Mouse (Mus musculus) stomach, embryonic 16.5 days (tissue): ENCODE measurements around the gene Mdm2. TPM values are rescaled to one million over a fixed set of nuclear protein-coding genes. Genes with fewer than 3 reads are reported as not detected.

Source experiments
- ATAC-seq: fragments of 200-750 bp; cut with Nextera tagmentation; 2 replicates; pipeline ENCODE4 v1.8.0; 2017; ENCODE audit warnings: moderate number of reproducible peaks, moderate TSS enrichment; ENCODE audit not compliant: insufficient read depth, low FRiP score
- H3K27ac ChIP-seq: fragments of 300-500 bp; sonication (generic); 2 replicates; pipeline ENCODE4 v1.5.1; 2014; ENCODE audit warnings: low read length
- H3K27me3 ChIP-seq: fragments of 300-500 bp; sonication (generic); 2 replicates; pipeline ENCODE4 v1.6.1; 2014; ENCODE audit warnings: low read length, control low read depth, mixed read lengths; ENCODE audit not compliant: control insufficient read depth, insufficient read depth
- H3K36me3 ChIP-seq: fragments of 300-500 bp; sonication (generic); 2 replicates; pipeline ENCODE4 v1.6.1; 2014; ENCODE audit warnings: low read length; ENCODE audit not compliant: control insufficient read depth, insufficient read depth
- H3K4me1 ChIP-seq: fragments of 300-500 bp; sonication (generic); 2 replicates; pipeline ENCODE4 v1.6.1; 2014; ENCODE audit warnings: low read length, control low read depth, mixed read lengths; ENCODE audit not compliant: control insufficient read depth, insufficient read depth
- H3K4me2 ChIP-seq: fragments of 300-500 bp; sonication (generic); 2 replicates; pipeline ENCODE4 v1.6.1; 2014; ENCODE audit warnings: low read depth, low read length, mixed read lengths
- H3K4me3 ChIP-seq: fragments of 300-500 bp; sonication (generic); replicated peaks from 2 replicates; pipeline ENCODE4 v1.5.1; 2014; ENCODE audit warnings: mild to moderate bottlenecking, low read length
- H3K9ac ChIP-seq: fragments of 300-500 bp; sonication (generic); 2 replicates; pipeline ENCODE4 v1.6.1; 2014; ENCODE audit warnings: low read length
- H3K9me3 ChIP-seq: fragments of 300-500 bp; sonication (generic); replicated peaks from 2 replicates; pipeline ENCODE4 v1.6.1; 2016; ENCODE audit warnings: low read length, control low read depth; ENCODE audit not compliant: control insufficient read depth
- WGBS: fragments of 180-500 bp; shearing (Covaris S2); extraction: QIAGEN DNeasy Blood & Tissue Kit; methylation state at CpG from one replicate; pipeline ENCODE4 v1.1.7; 2014; 5-methylcytosine and 5-hydroxymethylcytosine counted together
- polyA plus RNA-seq: library from polyadenylated mRNA; unstranded; fragments of >200 nt; fragmentation: Nextera tagmentation; extraction: Ambion mirVana; gene quantifications from 2 replicates; pipeline ENCODE4 v1.2.1, GENCODE M21; 2015

Gene Mdm2
- polyA plus RNA-seq, 1 experiment from 2014 or later = 39.9 TPM

GRCm38 (mm10) chr10:117672693-117673092, 37.9 kb downstream of the Mdm2 start:
- Histone ChIP-seq H3K4me1 (peaks cover 22% of the 10 kb centered on the region), H3K4me3 (no peak overlapping the region), H3K9me3 (no peaks in the 10 kb centered on the region), H3K27ac (no peak overlapping the region), H3K27me3 (no peaks in the 10 kb centered on the region), H3K9ac (no peak overlapping the region), H3K4me2 (no peak overlapping the region), H3K36me3 (no peaks in the 10 kb centered on the region)
- WGBS = 40% methylated on average over 7 of the region's 7 CpGs
- ATAC-seq = no peak

GRCm38 (mm10) chr10:117671930-117672666, 38.5 kb downstream of the Mdm2 start:
- H3K9me3 ChIP-seq = no peaks in the 10 kb centered on the region
- WGBS = 80% methylated on average over 13 of the region's 13 CpGs

DNA sequence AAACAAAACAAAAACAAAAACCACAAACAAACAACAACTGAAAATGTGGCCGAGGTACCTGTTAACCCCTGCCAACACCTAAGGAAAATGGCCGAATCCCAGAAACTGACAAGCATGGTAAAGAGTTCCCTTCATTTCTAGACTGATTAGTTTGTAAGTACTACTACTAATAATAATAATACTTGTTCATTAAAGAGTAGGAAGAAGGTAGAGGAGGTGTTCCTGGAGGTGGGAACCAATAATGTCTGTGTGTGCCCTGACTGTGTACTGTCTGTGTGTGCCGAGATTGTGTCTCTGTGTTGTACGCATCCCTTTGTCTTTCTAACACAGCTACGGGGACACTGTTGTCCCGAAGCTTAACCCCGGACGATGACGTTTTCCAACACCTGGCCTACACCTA, 39.3 kb downstream of the Mdm2 start:
- no peak overlapping the region for H3K4me2 ChIP-seq
- no peak for ATAC-seq
- H3K4me3 ChIP-seq = no peak overlapping the region
- no peak overlapping the region for H3K9ac ChIP-seq
- H3K36me3 ChIP-seq = no peaks in the 10 kb centered on the region
- WGBS = 87% methylated on average over 9 of the region's 9 CpGs
- no peaks in the 10 kb centered on the region for H3K27me3 ChIP-seq
- H3K4me1 ChIP-seq = peaks cover 22% of the 10 kb centered on the region
- no peaks in the 10 kb centered on the region for H3K9me3 ChIP-seq
- no peak overlapping the region for H3K27ac ChIP-seq

More at GRCm38 (mm10) chr10:117671930-117672666, 38.5 kb downstream of the Mdm2 start:
- Histone ChIP-seq H3K4me1 (peaks cover 22% of the 10 kb centered on the region), H3K9ac (no peak overlapping the region), H3K4me2 (no peak overlapping the region), H3K27me3 (no peaks in the 10 kb centered on the region), H3K27ac (no peak overlapping the region), H3K36me3 (no peaks in the 10 kb centered on the region), H3K4me3 (no peak overlapping the region)
- no peak for ATAC-seq

GRCm38 (mm10) chr10:117670791-117671190, 39.8 kb downstream of the Mdm2 start:
- Histone ChIP-seq H3K9me3 (no peaks in the 10 kb centered on the region), H3K36me3 (no peaks in the 10 kb centered on the region), H3K4me3 (no peak overlapping the region), H3K9ac (no peak overlapping the region), H3K4me2 (no peak overlapping the region), H3K4me1 (peaks cover 19% of the 10 kb centered on the region), H3K27ac (no peak overlapping the region), H3K27me3 (no peaks in the 10 kb centered on the region)
- ATAC-seq = no peak
- WGBS = 84% methylated on average over 5 of the region's 5 CpGs

DNA sequence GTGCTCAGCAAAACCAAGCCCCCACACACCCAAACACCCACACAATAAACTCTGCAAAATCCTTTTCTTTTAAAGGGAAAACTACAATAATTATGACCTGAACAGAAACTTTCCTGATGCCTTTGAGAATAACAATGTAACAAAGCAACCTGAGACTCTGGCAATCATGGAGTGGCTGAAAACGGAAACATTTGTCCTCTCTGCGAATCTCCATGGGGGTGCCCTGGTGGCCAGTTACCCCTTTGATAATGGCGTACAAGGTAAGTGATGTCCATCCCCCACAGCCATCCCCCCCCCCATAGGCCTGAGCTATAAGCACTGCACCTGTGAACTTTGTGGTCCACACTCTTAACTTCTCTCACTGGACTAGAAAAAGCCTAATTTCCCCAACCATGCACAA, 40.5 kb downstream of the Mdm2 start:
- Histone ChIP-seq H3K36me3 (no peaks in the 10 kb centered on the region), H3K9ac (no peak overlapping the region), H3K9me3 (no peaks in the 10 kb centered on the region), H3K27ac (peak overlapping the region; percentile 70; the same call in 1 of the 2 replicates), H3K4me3 (no peak overlapping the region), H3K4me1 (peaks cover 17% of the 10 kb centered on the region; the same call in 1 of the 2 replicates), H3K27me3 (no peaks in the 10 kb centered on the region), H3K4me2 (no peak overlapping the region)
- no peak for ATAC-seq
- 71% methylated on average over 3 of the region's 3 CpGs for WGBS

GRCm38 (mm10) chr10:117669449-117670090, 41.0 kb downstream of the Mdm2 start:
- H3K9ac ChIP-seq = peak overlapping the region; percentile 46; the same call in 1 of the 2 replicates
- no peaks in the 10 kb centered on the region for H3K27me3 ChIP-seq
- 45% methylated on average over 10 of the region's 10 CpGs for WGBS
- H3K27ac ChIP-seq = peak overlapping the region; percentile 70
- peak; percentile 17; the same call in 1 of the 2 replicates for ATAC-seq
- H3K4me1 ChIP-seq = peaks cover 17% of the 10 kb centered on the region; the same call in 1 of the 2 replicates
- no peaks in the 10 kb centered on the region for H3K9me3 ChIP-seq
- H3K4me2 ChIP-seq = no peak overlapping the region
- no peaks in the 10 kb centered on the region for H3K36me3 ChIP-seq
- no peak overlapping the region for H3K4me3 ChIP-seq

DNA sequence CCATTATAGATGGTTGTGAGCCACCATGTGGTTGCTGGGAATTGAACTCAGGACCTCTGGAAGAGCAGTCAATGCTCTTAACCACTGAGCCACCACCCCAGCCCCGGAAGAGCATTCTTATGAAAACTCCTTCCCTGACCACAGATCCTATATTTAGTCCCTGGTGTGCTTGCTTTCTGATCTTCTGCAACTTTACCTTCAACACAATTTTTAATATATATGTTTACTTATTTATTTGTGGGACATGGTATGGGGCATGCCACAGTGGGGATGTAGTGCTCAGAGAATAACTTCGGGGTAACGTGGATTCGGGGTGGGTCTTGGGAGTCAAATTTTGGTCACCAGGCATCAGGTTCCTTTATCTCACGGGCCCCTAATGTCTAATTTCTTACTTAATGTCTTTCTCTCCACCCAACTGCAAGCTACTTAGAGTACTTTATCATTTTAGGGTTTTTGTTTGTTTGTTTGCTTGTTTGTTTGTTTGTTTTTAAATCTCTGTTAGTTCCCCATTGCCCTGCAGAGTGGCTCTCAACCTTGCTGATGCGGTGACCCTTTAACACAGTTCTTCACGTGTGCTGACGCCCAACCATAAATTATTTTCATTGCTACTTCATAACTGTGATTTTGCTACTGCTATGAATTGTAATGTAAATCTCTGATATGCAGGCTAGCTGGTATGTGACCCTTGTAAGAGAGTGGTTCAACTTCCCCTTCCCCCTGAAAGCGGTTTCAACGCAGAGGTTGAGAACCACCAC, 41.8 kb downstream of the Mdm2 start:
- H3K9ac ChIP-seq = no peak overlapping the region
- WGBS = 69% methylated on average over 10 of the region's 10 CpGs
- no peak for ATAC-seq

GRCm38 (mm10) chr10:117667663-117668507, 42.7 kb downstream of the Mdm2 start:
- Histone ChIP-seq H3K27me3 (no peaks in the 10 kb centered on the region), H3K36me3 (no peaks in the 10 kb centered on the region), H3K4me3 (no peak overlapping the region), H3K27ac (no peak overlapping the region), H3K9me3 (no peaks in the 10 kb centered on the region), H3K4me1 (peaks cover 23% of the 10 kb centered on the region; the same call in 1 of the 2 replicates), H3K9ac (no peak overlapping the region), H3K4me2 (no peak overlapping the region)
- 95% methylated on average over 28 of the region's 28 CpGs for whole genome bisulfite sequencing
- no peak for ATAC-seq

More for the DNA sequence above, 41.8 kb downstream of the Mdm2 start:
- H3K9me3 ChIP-seq = no peaks in the 10 kb centered on the region
- H3K4me3 ChIP-seq = no peak overlapping the region
- H3K4me2 ChIP-seq = no peak overlapping the region
- H3K27ac ChIP-seq = peak overlapping the region; percentile 70
- H3K36me3 ChIP-seq = no peaks in the 10 kb centered on the region
- peaks cover 22% of the 10 kb centered on the region; the same call in 1 of the 2 replicates for H3K4me1 ChIP-seq
- H3K27me3 ChIP-seq = no peaks in the 10 kb centered on the region
